ENCODE assay signal across 25 mouse cellular contexts in the genomic region with DNA sequence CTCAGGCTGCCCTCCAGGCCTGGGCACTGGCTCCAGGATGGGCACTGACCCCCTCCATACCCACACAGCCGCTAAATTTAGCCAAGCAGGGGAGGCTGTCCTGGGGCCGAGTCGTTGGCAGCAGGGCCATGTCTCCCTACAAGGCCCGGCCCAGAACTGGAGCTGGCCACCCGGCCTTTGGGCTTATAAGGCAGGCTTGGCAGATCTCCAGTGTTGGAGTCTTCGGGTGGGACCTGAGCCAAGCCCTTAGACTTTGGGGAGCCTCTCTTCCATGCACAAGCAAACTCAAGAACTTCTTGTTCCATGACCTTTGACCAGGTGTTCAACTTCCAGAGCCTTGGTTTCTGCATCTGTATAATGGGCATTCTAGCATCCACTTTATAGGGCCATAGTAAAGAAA. TPM values are rescaled to one million over a fixed set of nuclear protein-coding genes. Genes with fewer than 3 reads are reported as not detected.
A peak's percentile ranks its signal among the peaks of the same experiment; 100 is the strongest.
DNase-seq lines count a peak whose midpoint lies in the region; ATAC-seq and TF ChIP-seq lines count a peak whose summit lies in the region.
"Had no signal": no experiment of that assay in that cellular context is flagged by ENCODE, and none has a peak within 500 bp of the region (broad histone marks: within the 10 kb centered on the region; RNA-seq: fewer than 3 reads in every experiment).

No protein-coding gene starts in this region.

- no peak for TF ChIP-seq CTCF in intestine, postnatal 0 days (IDR thresholded peaks at IDR 0.05; ENCODE audit: low read depth)

- H3K4me3 ChIP-seq in intestine, postnatal 0 days (ENCODE audit: low read depth, low read length), result no peak overlapping the region
- no peak overlapping the region for H3K4me3 ChIP-seq in intestine, embryonic 15.5 days (replicated peaks)
- H3K4me3 ChIP-seq in kidney, embryonic 14.5 days (ENCODE audit: low read length), result no peak overlapping the region
- peak overlapping the region; percentile 7 for H3K4me3 ChIP-seq in megakaryocyte, embryonic 14.5 days (replicated peaks)
- H3K4me3 ChIP-seq: embryonic facial prominence, embryonic 10.5 days; embryonic facial prominence, embryonic 12.5 days; forebrain, embryonic 13.5 days had no signal

- H3K4me2 ChIP-seq in intestine, postnatal 0 days (replicated peaks; ENCODE audit: low read depth), result no peak overlapping the region
- H3K4me2 ChIP-seq in intestine, embryonic 15.5 days (replicated peaks), result no peak overlapping the region
- no peak overlapping the region for H3K4me2 ChIP-seq in kidney, embryonic 14.5 days (replicated peaks; ENCODE audit: low read depth, low read length)
- H3K4me2 ChIP-seq: embryonic facial prominence, embryonic 12.5 days; forebrain, embryonic 13.5 days had no signal

- WGBS in intestine, postnatal 0 days, result 56% methylated on average over 6 of the region's 6 CpGs
- 83% methylated on average over 6 of the region's 6 CpGs for WGBS in intestine, embryonic 15.5 days
- WGBS in kidney, embryonic 14.5 days, result 91% methylated on average over 6 of the region's 6 CpGs

- H3K27ac ChIP-seq in intestine, postnatal 0 days (ENCODE audit: low read depth, low read length), result no peak overlapping the region; the same call in 1 of the 2 replicates
- H3K27ac ChIP-seq in intestine, embryonic 15.5 days, result no peak overlapping the region
- H3K27ac ChIP-seq in kidney, embryonic 14.5 days (ENCODE audit: low read depth, low read length), result no peak overlapping the region
- H3K27ac ChIP-seq: embryonic facial prominence, embryonic 10.5 days; embryonic facial prominence, embryonic 12.5 days; forebrain, embryonic 13.5 days had no signal

- no peaks in the 10 kb centered on the region for H3K4me1 ChIP-seq in intestine, postnatal 0 days (replicated peaks; ENCODE audit: control insufficient read depth, insufficient read depth, low read length)
- peaks cover 19% of the 10 kb centered on the region for H3K4me1 ChIP-seq in intestine, embryonic 15.5 days (replicated peaks)
- peaks cover 16% of the 10 kb centered on the region for H3K4me1 ChIP-seq in kidney, embryonic 14.5 days (ENCODE audit: control insufficient read depth, insufficient read depth, low read length)
- H3K4me1 ChIP-seq in megakaryocyte, embryonic 14.5 days, result peaks cover 97% of the 10 kb centered on the region
- H3K4me1 ChIP-seq: embryonic facial prominence, embryonic 12.5 days; forebrain, embryonic 13.5 days had no signal

- H3K36me3 ChIP-seq in intestine, postnatal 0 days (ENCODE audit: control insufficient read depth, insufficient read depth), result no peaks in the 10 kb centered on the region
- no peaks in the 10 kb centered on the region for H3K36me3 ChIP-seq in intestine, embryonic 15.5 days
- H3K36me3 ChIP-seq in kidney, embryonic 14.5 days (ENCODE audit: control insufficient read depth, insufficient read depth, low read length), result no peaks in the 10 kb centered on the region
- peaks cover 67% of the 10 kb centered on the region for H3K36me3 ChIP-seq in megakaryocyte, embryonic 14.5 days (replicated peaks; ENCODE audit: low read length)
- H3K36me3 ChIP-seq: embryonic facial prominence, embryonic 10.5 days; embryonic facial prominence, embryonic 12.5 days had no signal

- H3K27me3 ChIP-seq in intestine, postnatal 0 days (replicated peaks; ENCODE audit: control insufficient read depth, insufficient read depth, low read length), result no peaks in the 10 kb centered on the region
- no peaks in the 10 kb centered on the region for H3K27me3 ChIP-seq in intestine, embryonic 15.5 days (replicated peaks)
- H3K27me3 ChIP-seq in kidney, embryonic 14.5 days (ENCODE audit: control insufficient read depth, insufficient read depth, low read length), result no peaks in the 10 kb centered on the region
- no peaks in the 10 kb centered on the region for H3K27me3 ChIP-seq in megakaryocyte, embryonic 14.5 days (replicated peaks)
- H3K27me3 ChIP-seq: CH12.LX; embryonic facial prominence, embryonic 12.5 days; forebrain, embryonic 13.5 days; Patski had no signal

- peak; percentile 32; the same call in 1 of the 2 replicates for ATAC-seq in intestine, postnatal 0 days
- ATAC-seq in intestine, embryonic 15.5 days, result no peak
- no peak for ATAC-seq in kidney, embryonic 14.5 days (ENCODE audit: low FRiP score, low TSS enrichment)
- ATAC-seq in megakaryocyte, adult 5-6 weeks (ENCODE audit: poor library complexity, severe bottlenecking), result no peak
- ATAC-seq: activated CD4-positive, CD25-positive, alpha-beta regulatory T cell, adult 4 months; CD4-positive, CD25-positive, alpha-beta regulatory T cell, adult 4 months; forebrain, embryonic 13.5 days; Patski had no signal

- no peak overlapping the region for H3K9ac ChIP-seq in intestine, postnatal 0 days (ENCODE audit: low read depth, low read length)
- no peak overlapping the region for H3K9ac ChIP-seq in intestine, embryonic 15.5 days
- H3K9ac ChIP-seq in kidney, embryonic 14.5 days (ENCODE audit: low read depth, low read length), result no peak overlapping the region
- H3K9ac ChIP-seq: embryonic facial prominence, embryonic 12.5 days; forebrain, embryonic 13.5 days had no signal

- no peaks in the 10 kb centered on the region for H3K9me3 ChIP-seq in intestine, postnatal 0 days (ENCODE audit: control insufficient read depth)
- H3K9me3 ChIP-seq in intestine, embryonic 15.5 days, result no peaks in the 10 kb centered on the region
- no peaks in the 10 kb centered on the region for H3K9me3 ChIP-seq in kidney, embryonic 14.5 days (ENCODE audit: control insufficient read depth, low read length)
- H3K9me3 ChIP-seq in megakaryocyte, embryonic 14.5 days, result no peaks in the 10 kb centered on the region
- H3K9me3 ChIP-seq: embryonic facial prominence, embryonic 10.5 days; embryonic facial prominence, embryonic 12.5 days; forebrain, embryonic 13.5 days; G1E had no signal

- peak; percentile 42 for DNase-seq in kidney, adult 9 months
- DNase-seq in thymus, postnatal 4 days, result peak; percentile 10
- DNase-seq in thymus, postnatal 14 days, result no peak
- DNase-seq: adrenal gland, adult 8-10 months; adrenal gland, postnatal 14 days; adrenal gland, postnatal 36 days; B cell, adult 2 months; cerebellum, adult 11-12 months; cerebellum, adult 2 months; cerebellum, adult 9-10 months; cerebellum, postnatal 10 days; cerebellum, postnatal 25 days had no signal

RNA-seq across cellular contexts. Expression of gene P2rx1, which starts 2.6 kb away (rescaled TPM):
- 3.4 and 4.1 TPM in 2 replicates for polyA plus RNA-seq in intestine, postnatal 0 days (2015; fragmentation: Nextera tagmentation; extraction: Ambion mirVana)
- 14.3 and 27.7 TPM in 2 replicates for polyA plus RNA-seq in intestine, embryonic 15.5 days (2015; fragmentation: Nextera tagmentation; extraction: Ambion mirVana)
- 0.61 and 0.76 TPM in 2 replicates for polyA plus RNA-seq in kidney, embryonic 14.5 days (2014; fragmentation: Nextera tagmentation; extraction: Ambion mirVana)
- 400 TPM in 2 replicates for polyA plus RNA-seq in megakaryocyte, embryonic 14.5 days (2012; ENCODE audit: insufficient read depth, low replicate concordance)
- total RNA-seq in megakaryocyte, adult 5-6 weeks (2015), result 15.8 and 16.4 TPM in 2 replicates
- total RNA-seq in megakaryocyte, adult 5-6 weeks (2017), result 9.8 and 10.4 TPM in 2 replicates
- polyA plus RNA-seq: Patski had no signal

RNA-seq across cellular contexts. Expression of gene Camkk1, which starts 22.5 kb away (rescaled TPM):
- 3.2 and 3.5 TPM in 2 replicates for polyA plus RNA-seq in intestine, postnatal 0 days (2015; fragmentation: Nextera tagmentation; extraction: Ambion mirVana)
- 8.5 and 8.6 TPM in 2 replicates for polyA plus RNA-seq in intestine, embryonic 15.5 days (2015; fragmentation: Nextera tagmentation; extraction: Ambion mirVana)
- 2.2 and 2.8 TPM in 2 replicates for polyA plus RNA-seq in kidney, embryonic 14.5 days (2014; fragmentation: Nextera tagmentation; extraction: Ambion mirVana)
- polyA plus RNA-seq in megakaryocyte, embryonic 14.5 days (2012; ENCODE audit: insufficient read depth, low replicate concordance), result 6.5 and 19.1 TPM in 2 replicates
- total RNA-seq in megakaryocyte, adult 5-6 weeks (2015), result 0.23 and 0.51 TPM in 2 replicates
- 0.94 and 1.2 TPM in 2 replicates for total RNA-seq in megakaryocyte, adult 5-6 weeks (2017)

RNA-seq across cellular contexts. Expression of gene Atp2a3, which starts 35.4 kb away (rescaled TPM):
- polyA plus RNA-seq in intestine, postnatal 0 days (2015; fragmentation: Nextera tagmentation; extraction: Ambion mirVana), result 16.2 and 16.7 TPM in 2 replicates
- 23.5 and 25.5 TPM in 2 replicates for polyA plus RNA-seq in intestine, embryonic 15.5 days (2015; fragmentation: Nextera tagmentation; extraction: Ambion mirVana)
- polyA plus RNA-seq in kidney, embryonic 14.5 days (2014; fragmentation: Nextera tagmentation; extraction: Ambion mirVana), result 1.3 and 2.2 TPM in 2 replicates
- polyA plus RNA-seq in megakaryocyte, embryonic 14.5 days (2012; ENCODE audit: insufficient read depth, low replicate concordance), result 354 and 444 TPM in 2 replicates
- 83.5 and 92.8 TPM in 2 replicates for total RNA-seq in megakaryocyte, adult 5-6 weeks (2015)
- 79.8 and 123 TPM in 2 replicates for total RNA-seq in megakaryocyte, adult 5-6 weeks (2017)

RNA-seq across cellular contexts. Expression of gene Ncbp3, which starts 51.2 kb away (rescaled TPM):
- polyA plus RNA-seq in intestine, postnatal 0 days (2015; fragmentation: Nextera tagmentation; extraction: Ambion mirVana), result 3.4 and 4.6 TPM in 2 replicates
- polyA plus RNA-seq in intestine, embryonic 15.5 days (2015; fragmentation: Nextera tagmentation; extraction: Ambion mirVana), result 9.3 and 9.7 TPM in 2 replicates
- polyA plus RNA-seq in kidney, embryonic 14.5 days (2014; fragmentation: Nextera tagmentation; extraction: Ambion mirVana), result 8.7 and 12.9 TPM in 2 replicates
- 1.7 TPM in 1 of 2 replicates, not detected in the other for polyA plus RNA-seq in megakaryocyte, embryonic 14.5 days (2012; ENCODE audit: insufficient read depth, low replicate concordance)
- total RNA-seq in megakaryocyte, adult 5-6 weeks (2015), result 8.1 and 8.9 TPM in 2 replicates
- 11.4 and 12.3 TPM in 2 replicates for total RNA-seq in megakaryocyte, adult 5-6 weeks (2017)

Comparison
In these comparisons a context has a peak if more than half of its experiments do, and no peak if none do; other contexts are left out.
1. RNA of gene P2rx1, which starts 2.6 kb away (polyA plus RNA-seq): 400 TPM in megakaryocyte, embryonic 14.5 days; 14.3 to 27.7 TPM in intestine, embryonic 15.5 days, 3.4 to 4.1 TPM in intestine, postnatal 0 days and 0.61 to 0.76 TPM in kidney, embryonic 14.5 days; every median in the first group is over 10 times any median in the second.
2. RNA of gene Atp2a3, which starts 35.4 kb away (polyA plus RNA-seq): 354 to 444 TPM in megakaryocyte, embryonic 14.5 days; 23.5 to 25.5 TPM in intestine, embryonic 15.5 days, 16.2 to 16.7 TPM in intestine, postnatal 0 days and 1.3 to 2.2 TPM in kidney, embryonic 14.5 days; every median in the first group is over 10 times any median in the second.